Mouse (Mus musculus) C2C12 (cell line): ENCODE results near the gene Nipsnap3b. TPM values are rescaled to one million over a fixed set of nuclear protein-coding genes. Genes with fewer than 3 reads are reported as not detected.

Experiments
- H3K27me3 ChIP-seq: one replicate; pipeline ENCODE4 v1.6.1; 2011; ENCODE audit not compliant: control insufficient read depth, insufficient read depth, insufficient read length
- H3K36me3 ChIP-seq: one replicate; pipeline ENCODE4 v1.6.1; 2011; ENCODE audit not compliant: control insufficient read depth, insufficient read depth
- H3K4me3 ChIP-seq: one replicate; pipeline ENCODE4 v1.5.1; 2011; ENCODE audit warnings: mild to moderate bottlenecking, control low read depth; ENCODE audit not compliant: poor library complexity, insufficient read depth, severe bottlenecking
- H3K79me2 ChIP-seq: one replicate; pipeline ENCODE4 v1.6.1; 2011; ENCODE audit not compliant: control insufficient read depth, insufficient read depth
- H3K79me3 ChIP-seq: one replicate; pipeline ENCODE4 v1.6.1; 2011; ENCODE audit warnings: low read depth, control low read depth
- H3ac ChIP-seq: one replicate; pipeline ENCODE3; 2011; ENCODE audit warnings: low read depth; ENCODE audit not compliant: control insufficient read depth, insufficient read length
- CEBPB ChIP-seq: IDR thresholded peaks from one replicate; pipeline ENCODE4 v1.6.1; 2011; ENCODE audit warnings: low read depth, mild to moderate bottlenecking, control low read depth, moderate library complexity
- CTCF ChIP-seq: IDR thresholded peaks from one replicate; pipeline ENCODE4 v1.5.1; 2011; ENCODE audit not compliant: control insufficient read depth, insufficient read depth, insufficient read length
- FOSL1 ChIP-seq: IDR thresholded peaks from one replicate; pipeline ENCODE4 v1.8.0; 2011; ENCODE audit warnings: mild to moderate bottlenecking, low read length; ENCODE audit not compliant: poor library complexity, insufficient read depth, severe bottlenecking
- MAX ChIP-seq: IDR thresholded peaks from one replicate; pipeline ENCODE4 v1.6.1; 2011; ENCODE audit warnings: mild to moderate bottlenecking, control low read depth
- MYOD1 ChIP-seq: IDR thresholded peaks from one replicate; pipeline ENCODE4 v1.6.1; 2011; ENCODE audit warnings: low read depth; ENCODE audit not compliant: control insufficient read depth, insufficient read length
- MYOG ChIP-seq: IDR thresholded peaks from one replicate; pipeline ENCODE4 v1.6.1; 2011; ENCODE audit not compliant: control insufficient read depth, insufficient read length; ENCODE audit errors: extremely low read depth
- USF1 ChIP-seq: IDR thresholded peaks from one replicate; pipeline ENCODE4 v1.6.1; 2011; ENCODE audit warnings: low read depth, mild to moderate bottlenecking, control low read depth, moderate library complexity
- polyA plus RNA-seq: library from polyadenylated mRNA; unstranded; fragments of >200 nt; fragmentation: generic; extraction: Trizol; gene quantifications from one replicate; pipeline ENCODE4 v1.2.1, GENCODE M21; 2012; ENCODE audit warnings: missing spikeins

Gene Nipsnap3b
- polyA plus RNA-seq, 1 experiment: 19.6 TPM

DNA sequence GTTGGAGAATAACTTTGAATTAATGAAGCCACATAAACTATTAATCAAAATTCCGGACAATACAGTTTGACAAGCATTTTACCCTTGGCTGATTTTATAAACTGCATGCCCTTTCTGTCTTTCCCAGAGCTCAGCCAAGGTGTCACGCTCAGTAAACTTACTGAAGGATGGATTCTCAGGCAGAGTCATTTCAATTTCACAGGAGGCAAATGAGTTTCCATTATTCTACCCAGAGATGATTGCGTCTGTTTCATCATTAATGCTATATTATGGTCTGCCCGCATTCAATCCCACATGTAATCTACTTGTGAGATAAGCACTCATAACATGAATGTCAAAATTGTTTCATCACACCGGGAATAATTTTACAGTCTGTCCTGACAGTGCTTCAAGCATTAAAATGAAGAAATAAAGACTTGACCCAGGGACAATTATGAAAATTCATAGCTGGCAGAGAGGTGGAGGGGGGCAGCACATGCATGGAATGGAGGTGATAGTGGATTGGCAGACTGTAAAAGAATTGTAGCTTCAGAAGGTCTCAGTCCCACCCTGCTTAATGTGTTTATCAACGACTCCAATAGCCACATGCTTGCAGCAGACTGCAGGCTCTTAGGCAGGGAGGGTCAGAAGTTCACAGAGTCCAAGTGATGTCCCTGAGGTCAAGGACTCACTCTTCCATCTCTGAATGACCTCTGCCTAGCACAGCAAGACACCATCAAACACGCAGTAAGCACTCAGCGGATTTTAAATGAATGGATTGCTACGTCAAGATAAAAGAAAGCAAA is 34.8 kb downstream of the Nipsnap3b start:
- Histone ChIP-seq H3K4me3 (no peak overlapping the region), H3K36me3 (no peaks in the 10 kb centered on the region), H3K27me3 (peaks cover 4% of the 10 kb centered on the region), H3ac (no peak overlapping the region), H3K79me2 (no peaks in the 10 kb centered on the region), H3K79me3 (no peaks in the 10 kb centered on the region)
- TF ChIP-seq USF1 (no peak), FOSL1 (no peak), CTCF (no peak), MYOG (no peak), MYOD1 (no peak), MAX (no peak), CEBPB (no peak)

- Histone ChIP-seq H3ac (no peak overlapping the region), H3K4me3 (no peak overlapping the region)
These were observed 50.8 kb downstream of the Nipsnap3b start for GRCm38 (mm10) chr4:53062301-53063008.

More at GRCm38 (mm10) chr4:53062301-53063008, 50.8 kb downstream of the Nipsnap3b start:
- H3K36me3 ChIP-seq: no peaks in the 10 kb centered on the region
- no peaks in the 10 kb centered on the region for H3K27me3 ChIP-seq
- no peaks in the 10 kb centered on the region for H3K79me2 ChIP-seq
- no peak for TF ChIP-seq MYOG
- no peak for TF ChIP-seq MAX
- no peak for TF ChIP-seq USF1
- TF ChIP-seq CTCF: no peak
- no peak for TF ChIP-seq MYOD1
- TF ChIP-seq CEBPB: no peak
- no peak for TF ChIP-seq FOSL1
- H3K79me3 ChIP-seq: no peaks in the 10 kb centered on the region

Other genes starting within 250 kb of the Nipsnap3b start
- not detected for gene Olfr275, start 197.3 kb upstream of the Nipsnap3b start, polyA plus RNA-seq
- not detected for gene Olfr273, start 152.6 kb upstream of the Nipsnap3b start, polyA plus RNA-seq
- not detected for gene Olfr272, start 92.7 kb upstream of the Nipsnap3b start, polyA plus RNA-seq
- gene Olfr270, start 47.3 kb upstream of the Nipsnap3b start, polyA plus RNA-seq: not detected
- not detected for gene Nipsnap3a, start 22.6 kb upstream of the Nipsnap3b start, polyA plus RNA-seq
- 0.07 TPM for gene Abca1, start 148.0 kb downstream of the Nipsnap3b start, polyA plus RNA-seq